Mouse (Mus musculus) thymus, postnatal 10 days (tissue): ENCODE measurements around the gene 1700016D06Rik.
"Not testable (repeated sequence)": the region's sequence is repeated elsewhere in the genome, so short reads cannot be mapped to it uniquely, and the experiment has no call there.

Source experiments
- DNase-seq, 2 experiments: peaks; one replicate each; pipeline ENCODE4 v3.0.0; 2021; ENCODE audit warnings: low spot score in 2 of 2

The 1700016D06Rik gene

GRCm38 (mm10) chr8:11701428-11701827 is 565 bp upstream of the 1700016D06Rik start:
- no peak for DNase-seq

DNA sequence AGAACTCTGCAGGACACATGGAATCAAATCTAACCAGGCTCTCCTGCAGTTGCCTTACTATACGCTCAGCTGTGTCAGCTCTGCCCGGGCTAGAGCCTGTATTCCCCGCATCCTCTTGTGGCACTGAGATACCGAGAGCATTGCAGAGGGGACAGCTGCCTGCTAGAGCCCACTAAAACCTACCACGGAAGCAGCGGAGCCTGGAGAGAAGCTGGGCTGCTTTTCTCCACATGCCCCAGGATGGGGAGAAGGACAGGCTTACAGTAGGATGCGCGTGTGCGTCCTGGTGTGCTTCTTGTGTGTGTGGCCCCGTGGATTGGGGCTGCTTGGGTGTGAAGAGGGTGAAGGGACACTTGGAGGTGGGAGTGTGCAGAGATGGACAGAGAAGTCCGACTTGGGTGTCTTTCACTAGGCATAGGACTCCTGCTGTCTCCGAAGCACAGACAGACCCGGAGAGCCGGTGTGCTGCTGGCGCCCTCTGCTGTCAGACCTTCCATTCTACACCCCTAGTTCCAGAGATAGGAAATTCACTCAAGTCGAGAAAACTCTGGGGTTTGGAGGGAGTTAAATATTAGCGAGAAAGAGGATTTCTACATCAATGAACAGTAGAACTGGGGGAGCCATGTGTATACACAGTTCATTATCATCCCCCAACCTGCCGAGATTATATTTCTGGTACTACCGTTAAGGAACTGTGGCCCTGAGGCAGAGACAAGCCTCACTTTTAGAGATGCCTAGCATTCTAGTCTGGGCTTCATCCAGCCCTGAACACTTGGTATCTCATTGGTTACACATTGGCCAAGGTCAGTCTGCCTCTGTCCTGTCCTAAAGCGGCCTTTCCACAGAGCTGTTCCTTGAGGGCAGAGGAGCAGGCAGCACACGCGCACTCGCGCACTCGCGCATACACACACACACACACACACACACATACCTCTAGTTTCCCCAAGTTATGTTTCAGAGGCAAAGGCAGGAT is 517 bp downstream of the 1700016D06Rik start:
- DNase-seq, result peak; percentile 31 to 79

DNA sequence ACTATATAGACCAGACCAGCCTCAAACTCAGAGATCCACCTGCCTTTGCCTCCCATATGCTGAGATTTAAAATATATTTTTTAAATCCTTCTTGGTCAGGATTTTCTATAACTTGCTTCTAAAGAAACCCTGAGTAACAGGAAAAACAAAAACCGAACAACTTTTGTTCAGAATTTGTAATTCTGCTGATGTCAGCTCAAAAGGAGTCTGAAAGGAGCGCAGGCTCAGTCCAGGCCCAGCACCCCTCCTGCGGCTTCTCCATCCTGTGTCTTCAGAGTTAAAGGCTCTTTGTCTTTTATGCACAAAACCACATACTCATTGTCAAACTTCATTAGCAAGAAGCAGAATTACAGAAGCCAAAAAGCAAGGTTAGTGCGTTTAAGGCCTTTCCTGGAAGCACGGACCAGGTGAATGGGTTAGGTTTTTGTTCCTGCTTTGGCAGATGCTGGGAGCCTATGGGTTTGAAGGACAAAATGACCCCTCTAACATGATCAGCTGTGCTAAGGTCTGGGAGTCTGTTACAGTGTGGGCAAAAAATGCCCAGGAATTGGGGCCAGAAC is 1.3 kb downstream of the 1700016D06Rik start:
- no peak for DNase-seq

DNA sequence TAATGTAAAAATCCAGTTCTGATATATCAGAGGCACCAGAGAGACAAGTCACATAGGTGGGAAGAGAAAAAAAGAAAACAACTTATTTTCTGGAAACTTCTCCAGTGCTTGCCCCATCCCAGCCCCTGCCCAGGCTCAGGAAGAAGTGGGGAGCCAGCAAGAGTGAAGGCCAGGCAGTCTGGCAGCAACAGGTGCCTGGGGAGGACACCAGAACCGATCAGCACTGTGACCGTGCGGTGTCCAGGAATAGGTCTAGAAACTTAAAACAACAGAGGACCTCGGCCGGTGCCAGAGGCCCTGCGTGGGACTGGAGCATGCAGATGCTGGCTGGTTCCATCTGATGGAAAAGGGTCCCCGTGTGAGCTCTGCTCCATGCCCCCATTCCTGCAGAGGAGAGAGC is 3.4 kb downstream of the 1700016D06Rik start:
- DNase-seq, result no peak

DNA sequence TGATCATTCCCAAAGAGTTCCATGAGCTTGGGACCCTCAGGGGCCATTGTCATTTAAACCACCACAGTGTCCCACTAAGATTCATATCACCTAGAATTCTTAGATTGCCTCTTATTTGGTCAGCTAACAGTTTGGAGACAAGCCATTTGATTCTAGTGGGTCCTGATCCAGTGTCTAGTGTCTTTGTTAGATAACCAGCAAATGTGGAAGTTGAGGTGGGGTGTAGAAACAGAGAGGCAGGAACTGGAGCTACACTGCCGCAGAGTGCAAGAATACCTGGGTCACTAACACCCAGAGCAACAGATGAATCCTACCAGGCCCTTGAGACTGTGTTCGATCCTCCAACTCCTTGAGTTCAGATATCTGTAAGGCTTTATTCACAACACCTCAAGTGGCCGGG is 4.7 kb downstream of the 1700016D06Rik start:
- no peak for DNase-seq

DNA sequence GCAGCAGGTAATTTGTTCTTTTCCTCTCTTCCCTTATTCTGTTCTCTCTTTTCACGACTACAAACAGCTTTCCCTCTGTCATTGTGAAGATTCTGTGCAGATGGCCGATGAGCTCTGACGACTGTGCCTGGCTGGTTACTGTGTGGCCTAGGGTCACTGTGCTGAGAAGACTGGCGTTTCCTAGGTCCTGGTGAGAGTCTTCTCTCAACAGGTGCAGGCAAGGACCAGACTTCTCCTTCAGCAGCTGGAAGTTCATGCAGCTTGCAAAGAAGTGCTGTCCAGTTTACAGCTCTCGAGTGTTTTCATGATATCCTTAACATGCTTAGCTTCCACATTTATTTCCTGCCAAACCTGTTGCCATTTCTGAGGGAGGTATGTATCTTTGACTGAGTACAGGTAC is 6.9 kb downstream of the 1700016D06Rik start:
- no peak for DNase-seq

DNA sequence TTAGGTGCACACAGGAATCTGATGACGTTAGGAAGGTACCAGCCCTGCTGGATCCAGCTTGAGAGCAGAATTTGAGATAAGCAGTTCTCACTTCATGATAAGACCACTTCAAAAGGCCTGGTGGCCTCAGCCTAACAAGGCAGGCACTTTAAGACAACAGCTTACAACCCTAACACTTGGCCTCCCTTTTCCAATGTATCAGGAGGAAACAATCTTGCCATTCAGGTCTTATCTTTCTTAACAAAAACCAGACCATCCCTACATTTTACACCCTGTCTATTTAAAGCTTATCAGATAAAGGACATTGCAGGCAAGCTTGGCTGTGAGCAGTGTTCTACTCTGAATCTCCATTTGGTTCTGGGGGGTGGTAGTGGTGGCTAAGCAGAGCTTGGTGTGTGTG is 8.4 kb downstream of the 1700016D06Rik start:
- DNase-seq, result no peak

- DNase-seq, result no peak
These were observed 9.1 kb downstream of the 1700016D06Rik start for GRCm38 (mm10) chr8:11691761-11692160.

DNA sequence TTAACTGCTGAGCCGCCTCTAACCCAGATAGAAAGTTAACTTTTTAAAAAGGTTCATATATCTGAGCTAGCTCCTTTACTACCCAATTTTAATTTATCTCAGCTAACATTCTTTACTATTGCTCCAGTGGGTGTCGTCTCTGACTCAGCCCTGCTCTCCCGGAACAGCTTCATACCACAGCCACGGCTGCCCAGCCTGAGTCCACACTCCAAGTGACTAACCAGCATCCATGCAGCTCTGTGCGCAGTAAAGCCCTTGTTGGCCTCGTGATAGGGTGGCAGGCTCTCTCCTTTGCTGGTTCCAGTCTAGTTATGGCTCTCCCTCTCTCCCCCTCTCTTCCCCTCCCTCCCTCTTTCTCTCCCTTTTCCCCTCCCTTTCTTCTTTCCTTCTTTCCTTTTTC is 9.6 kb downstream of the 1700016D06Rik start:
- no peak for DNase-seq

GRCm38 (mm10) chr8:11689945-11690344 is 10.9 kb downstream of the 1700016D06Rik start:
- no peak for DNase-seq

DNA sequence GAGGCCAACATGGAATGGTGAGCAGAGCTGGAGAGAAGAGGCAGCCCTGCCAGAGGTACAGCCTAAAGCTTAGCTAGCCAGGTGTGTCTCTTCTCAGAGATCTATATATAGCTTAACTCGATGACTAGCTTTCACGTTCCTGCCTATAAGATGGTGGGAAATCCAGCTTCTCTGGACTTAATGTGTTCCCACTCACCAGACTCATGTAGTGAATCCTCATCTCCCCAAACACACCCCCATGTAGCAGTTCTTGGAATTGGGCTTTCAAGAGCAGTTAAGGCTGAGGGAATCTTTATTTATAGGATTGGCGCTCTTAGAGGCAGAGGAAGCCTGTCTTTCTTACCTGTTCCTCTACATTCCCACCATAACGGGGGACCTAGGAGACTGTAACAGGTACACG is 13.6 kb downstream of the 1700016D06Rik start:
- DNase-seq, result no peak

DNA sequence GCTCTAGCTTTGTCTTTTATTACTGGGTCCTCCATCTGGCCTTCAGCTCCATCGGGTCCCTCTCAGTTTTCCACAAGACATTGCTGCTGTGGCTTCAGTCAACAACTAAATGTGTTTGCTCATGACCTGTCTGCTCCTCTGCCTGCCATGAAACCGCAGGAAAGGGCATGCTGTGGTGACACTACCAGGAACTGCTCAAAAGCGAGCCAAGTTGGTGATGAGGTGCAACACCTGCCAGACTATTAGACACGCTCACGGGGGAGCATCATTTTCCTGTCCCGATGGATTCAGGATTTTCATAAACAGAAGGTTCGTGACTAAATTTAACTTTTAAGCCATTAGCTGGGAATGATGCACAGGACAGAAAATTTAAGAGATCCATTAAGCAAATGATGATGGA is 16.3 kb downstream of the 1700016D06Rik start:
- no peak for DNase-seq

GRCm38 (mm10) chr8:11668308-11668707 is 32.6 kb downstream of the 1700016D06Rik start:
- no peak for DNase-seq

DNA sequence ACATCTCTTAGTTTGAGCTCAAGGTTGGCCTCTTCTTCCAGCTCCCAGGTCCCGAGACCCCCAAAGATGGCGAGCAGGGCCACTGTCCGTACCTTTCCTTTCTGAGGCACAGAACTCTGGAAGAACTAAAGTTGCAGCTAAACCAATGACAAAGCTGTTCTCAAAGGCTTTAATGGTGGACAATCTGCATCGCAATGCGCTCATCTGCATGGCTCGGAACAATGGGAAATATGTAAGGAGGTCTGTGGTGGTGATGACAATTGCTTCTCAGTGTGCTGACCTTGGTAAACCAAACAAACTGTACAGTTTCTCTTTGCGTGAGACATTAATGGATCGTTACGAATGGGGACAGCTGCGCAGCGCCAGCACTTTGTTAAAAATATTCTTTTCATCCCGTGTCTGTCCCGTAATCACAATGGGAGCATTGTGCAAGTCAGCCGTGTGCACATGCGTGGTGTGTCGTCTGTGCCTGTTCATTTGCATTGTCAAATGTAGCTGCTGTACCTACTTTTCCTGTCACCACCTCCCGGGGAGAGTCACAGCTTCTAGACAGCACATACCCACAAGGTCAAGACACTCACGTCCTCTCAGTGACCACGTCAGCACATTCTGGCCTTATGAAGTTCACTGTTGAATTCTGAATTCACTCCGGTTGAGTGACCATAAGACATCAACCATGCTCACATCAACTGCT is 34.7 kb downstream of the 1700016D06Rik start:
- DNase-seq, result not testable (repeated sequence)

DNA sequence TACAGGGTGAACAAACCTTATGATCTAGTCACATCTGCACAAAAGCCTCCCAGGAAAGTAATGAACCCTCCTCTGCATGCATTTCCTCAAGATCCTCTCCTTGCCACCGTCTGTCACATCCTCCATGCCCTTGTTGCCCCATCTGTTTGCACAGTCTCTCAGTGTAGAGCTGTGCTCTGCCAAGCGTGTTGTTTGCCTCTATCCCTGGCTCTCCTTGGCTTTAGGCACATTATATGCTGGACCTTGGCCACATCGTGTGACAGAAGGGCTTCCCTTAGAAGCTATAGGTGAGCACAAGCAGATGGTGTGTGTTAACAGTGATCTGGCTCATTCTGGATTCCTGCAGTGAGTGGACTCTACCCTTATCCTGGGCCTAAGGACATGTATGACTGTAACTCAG is 38.9 kb downstream of the 1700016D06Rik start:
- DNase-seq, result no peak

DNA sequence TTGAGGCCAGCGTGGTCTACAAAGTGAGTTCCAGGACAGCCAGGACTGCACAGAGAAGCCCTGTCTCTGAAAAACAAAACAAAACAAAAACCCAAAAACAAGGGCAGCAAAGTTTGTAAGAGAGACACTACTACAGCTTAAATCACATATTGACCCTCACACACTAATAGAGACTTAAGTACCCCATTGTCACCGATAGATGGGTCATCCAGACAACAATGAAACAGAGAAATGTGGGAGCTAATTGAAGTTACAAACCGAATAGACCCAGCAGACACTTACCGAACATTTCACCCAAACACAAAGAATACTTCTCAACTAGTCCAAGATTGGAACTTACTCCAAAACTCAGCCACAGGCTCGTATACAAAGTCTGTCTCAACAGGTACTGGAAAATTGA is 50.8 kb downstream of the 1700016D06Rik start:
- no peak for DNase-seq

DNA sequence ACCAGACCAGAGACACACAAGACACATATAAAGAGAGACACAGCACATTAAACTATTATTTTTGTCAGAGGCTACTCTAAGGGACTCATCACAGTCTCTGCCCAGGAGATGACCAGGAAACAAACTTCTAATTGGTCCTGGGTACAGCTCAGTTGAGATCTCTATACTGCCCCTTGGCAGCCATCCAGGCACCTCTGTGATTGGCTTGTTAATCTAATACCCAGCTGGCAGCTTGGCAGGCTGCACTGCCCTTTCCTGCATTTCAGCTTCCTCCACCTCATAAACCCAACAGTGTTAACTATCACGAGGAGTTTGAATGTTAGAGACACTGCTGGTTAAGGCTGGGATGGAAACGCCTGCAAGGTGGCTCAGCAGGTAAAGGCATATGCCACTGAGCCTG is 57.7 kb downstream of the 1700016D06Rik start:
- no peak for DNase-seq

GRCm38 (mm10) chr8:11640606-11641005 is 60.3 kb downstream of the 1700016D06Rik start:
- DNase-seq, result no peak

GRCm38 (mm10) chr8:11637531-11637930 is 63.3 kb downstream of the 1700016D06Rik start:
- DNase-seq, result no peak

DNA sequence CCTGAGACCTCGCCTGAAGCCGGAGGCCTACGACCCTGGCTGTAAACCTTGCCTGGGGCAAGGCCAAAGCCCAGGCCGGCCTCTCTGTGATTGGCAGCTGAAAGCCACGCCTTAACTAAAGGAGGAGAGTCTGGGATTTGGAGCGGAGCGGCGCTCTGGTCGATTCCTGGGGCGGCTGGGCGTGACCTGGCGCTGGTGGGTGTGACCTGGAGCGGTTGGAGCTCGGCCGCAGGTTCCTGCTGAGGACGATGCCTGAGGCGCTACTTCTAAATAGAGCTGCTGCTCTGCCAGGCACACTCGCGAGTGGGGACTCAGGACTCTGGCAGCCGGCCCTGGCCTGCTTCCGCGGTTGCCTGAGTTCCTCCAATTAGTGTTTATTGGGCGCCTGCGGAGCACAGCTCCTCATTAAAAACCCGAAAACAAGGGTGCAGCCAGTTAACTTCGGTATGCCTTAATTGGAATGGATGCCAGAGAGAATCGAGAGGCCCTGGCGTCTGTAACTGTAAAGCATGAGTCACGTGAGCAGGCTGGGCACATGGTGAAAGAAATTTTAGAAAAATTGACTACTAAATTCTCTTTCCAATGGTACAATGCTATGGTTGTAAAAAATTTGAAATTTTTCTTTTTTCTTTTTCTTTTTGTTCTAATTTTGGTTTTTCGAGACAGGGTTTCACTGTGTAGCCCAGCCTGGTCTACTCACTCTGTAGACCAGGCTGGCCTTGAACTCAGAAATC is 64.4 kb downstream of the 1700016D06Rik start:
- peak; percentile 51 to 61 for DNase-seq

- peak; percentile 98 to 99 for DNase-seq
These were observed 65.2 kb downstream of the 1700016D06Rik start, which contains the start of gene Ankrd10 for GRCm38 (mm10) chr8:11635611-11636081. Gene Ankrd10, minus strand, starts transcription at chr8:11635757.
